Mouse (Mus musculus) mature B cell (primary cell): ENCODE data around the gene Gm10840.

Experiments
- in situ Hi-C: fragments of 300-500 bp; cut with MboI; formaldehyde crosslinking; loops from 2 replicates; pipeline ENCODE4 v1.14.3; 2019

Gm10840 gene

GRCm38 (mm10) chr11:106159921-106160840, 469 bp upstream of the Gm10840 start:
- in situ Hi-C loops, result no loop called here

GRCm38 (mm10) chr11:106162237-106162636, 1.6 kb downstream of the Gm10840 start:
- in situ Hi-C loops, result no loop called here

GRCm38 (mm10) chr11:106163546-106163945, 2.9 kb downstream of the Gm10840 start:
- in situ Hi-C loops, result no loop called here

GRCm38 (mm10) chr11:106164601-106165180, 4.0 kb downstream of the Gm10840 start:
- in situ Hi-C loops, result no loop called here

- in situ Hi-C loops, result no loop called here
Measured at GRCm38 (mm10) chr11:106167435-106167834, 6.8 kb downstream of the Gm10840 start.

GRCm38 (mm10) chr11:106170807-106171206, 10.2 kb downstream of the Gm10840 start:
- in situ Hi-C loops, result no loop called here

- in situ Hi-C loops, result no loop called here
Measured at GRCm38 (mm10) chr11:106173228-106173627, 12.6 kb downstream of the Gm10840 start.

- in situ Hi-C loops, result no loop called here
Measured at GRCm38 (mm10) chr11:106174372-106174771, 13.7 kb downstream of the Gm10840 start.

- in situ Hi-C loops, result no loop called here
Measured at GRCm38 (mm10) chr11:106175081-106175480, 14.4 kb downstream of the Gm10840 start.

GRCm38 (mm10) chr11:106176372-106176771, 15.7 kb downstream of the Gm10840 start:
- in situ Hi-C loops, result no loop called here

- in situ Hi-C loops, result no loop called here
Measured at GRCm38 (mm10) chr11:106178036-106178782, 17.6 kb downstream of the Gm10840 start.

- in situ Hi-C loops, result no loop called here
Measured at GRCm38 (mm10) chr11:106179711-106180448, 19.2 kb downstream of the Gm10840 start.

- in situ Hi-C loops, result no loop called here
Measured at GRCm38 (mm10) chr11:106180449-106180801, 19.8 kb downstream of the Gm10840 start.

GRCm38 (mm10) chr11:106187326-106187725, 26.7 kb downstream of the Gm10840 start:
- in situ Hi-C loops, result no loop called here

- in situ Hi-C loops, result no loop called here
Measured at GRCm38 (mm10) chr11:106191716-106192115, 31.1 kb downstream of the Gm10840 start.

- in situ Hi-C loops, result no loop called here
Measured at GRCm38 (mm10) chr11:106192241-106192640, 31.6 kb downstream of the Gm10840 start.

GRCm38 (mm10) chr11:106192657-106193370, 32.2 kb downstream of the Gm10840 start:
- in situ Hi-C loops, result no loop called here

GRCm38 (mm10) chr11:106193371-106194154, 32.9 kb downstream of the Gm10840 start:
- in situ Hi-C loops, result no loop called here

GRCm38 (mm10) chr11:106194155-106194541, 33.5 kb downstream of the Gm10840 start:
- in situ Hi-C loops, result no loop called here

- in situ Hi-C loops, result no loop called here
Measured at GRCm38 (mm10) chr11:106194891-106195290, 34.2 kb downstream of the Gm10840 start.
